Mouse (Mus musculus): ENCODE results near the gene Nek2. TPM values are rescaled to one million over a fixed set of nuclear protein-coding genes. Genes with fewer than 3 reads are reported as not detected.

The Nek2 gene
- polyA plus RNA-seq, 2 experiments from 2014 or later: 0.23 to 3.3 TPM

DNA sequence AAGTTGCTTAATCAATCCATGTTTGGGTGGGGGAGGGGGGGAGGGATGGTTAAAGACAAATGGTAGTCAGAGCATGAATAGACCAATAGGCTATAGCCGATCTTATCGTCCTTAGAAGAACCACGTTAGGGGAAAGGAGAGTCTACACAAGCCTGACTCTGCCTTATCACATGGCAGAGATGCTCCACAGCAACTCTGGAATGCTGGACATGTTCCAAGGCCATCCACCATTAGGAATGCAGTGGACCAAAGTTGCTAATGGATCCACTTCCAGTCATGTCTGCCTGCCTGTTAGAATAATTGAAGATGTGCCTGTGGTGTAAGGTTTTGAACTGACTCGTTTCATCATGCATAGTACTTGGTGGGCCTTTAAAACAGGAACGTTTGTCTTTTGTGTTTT, 40.0 kb downstream of the Nek2 start:
- ATAC-seq: no peak

DNA sequence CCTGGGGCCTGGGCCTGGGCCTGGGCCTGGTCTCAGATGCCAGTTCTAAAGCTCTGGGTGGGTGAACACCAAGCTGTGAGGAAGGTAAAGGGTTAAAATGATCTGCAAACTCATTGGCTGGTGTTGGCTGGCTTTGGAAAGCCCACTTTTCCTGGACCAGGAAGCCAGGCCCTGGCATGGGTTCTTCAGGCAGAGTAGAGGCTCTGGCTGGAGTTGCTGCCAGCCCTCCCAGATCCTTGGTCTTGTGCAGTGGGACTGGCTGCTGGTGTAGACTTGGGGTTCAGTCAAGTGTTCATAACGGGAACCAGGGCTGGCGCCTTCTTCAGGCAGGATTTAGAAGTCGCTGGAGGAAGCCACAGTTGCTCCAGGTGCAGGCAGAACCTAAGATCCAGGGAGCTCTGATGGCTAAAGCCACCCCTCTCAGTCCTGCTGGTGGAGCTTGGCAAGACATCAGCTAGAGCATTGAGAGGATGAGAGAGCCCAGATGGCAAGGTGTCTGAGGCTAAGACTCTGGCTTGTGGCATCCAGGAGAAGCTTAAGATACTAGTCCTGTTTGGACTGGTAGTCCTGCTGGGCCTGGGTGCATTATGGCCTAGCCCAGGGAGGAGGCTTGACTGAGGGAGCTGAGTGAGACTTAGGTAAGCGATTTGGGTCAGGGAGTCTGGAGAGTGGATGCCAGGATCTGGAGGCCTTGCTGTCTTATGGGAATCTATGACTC, 42.7 kb downstream of the Nek2 start:
- ATAC-seq: no peak

DNA sequence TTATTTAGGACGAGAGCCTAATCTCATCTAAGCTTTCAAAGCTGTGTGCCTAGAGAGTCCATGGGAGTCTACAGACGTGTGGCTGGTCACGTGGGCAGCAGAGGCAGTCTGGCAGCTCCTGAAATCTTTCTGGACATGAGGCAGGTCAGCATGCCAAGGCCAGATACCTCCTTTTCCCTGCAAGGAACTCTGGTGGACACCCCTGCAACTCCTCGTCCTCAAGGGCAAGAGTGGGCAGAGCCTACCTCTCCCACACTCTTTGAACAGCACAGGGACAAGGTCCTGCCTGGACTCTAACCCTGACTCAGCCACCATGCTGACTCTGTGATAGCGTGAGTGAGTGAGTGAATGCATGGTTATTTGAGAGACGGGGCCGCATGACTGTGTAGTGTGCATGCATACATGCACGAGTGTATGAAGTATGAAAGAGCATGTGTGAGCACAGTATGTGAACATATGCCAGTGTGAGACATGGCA, 43.3 kb downstream of the Nek2 start:
- no peak for ATAC-seq

DNA sequence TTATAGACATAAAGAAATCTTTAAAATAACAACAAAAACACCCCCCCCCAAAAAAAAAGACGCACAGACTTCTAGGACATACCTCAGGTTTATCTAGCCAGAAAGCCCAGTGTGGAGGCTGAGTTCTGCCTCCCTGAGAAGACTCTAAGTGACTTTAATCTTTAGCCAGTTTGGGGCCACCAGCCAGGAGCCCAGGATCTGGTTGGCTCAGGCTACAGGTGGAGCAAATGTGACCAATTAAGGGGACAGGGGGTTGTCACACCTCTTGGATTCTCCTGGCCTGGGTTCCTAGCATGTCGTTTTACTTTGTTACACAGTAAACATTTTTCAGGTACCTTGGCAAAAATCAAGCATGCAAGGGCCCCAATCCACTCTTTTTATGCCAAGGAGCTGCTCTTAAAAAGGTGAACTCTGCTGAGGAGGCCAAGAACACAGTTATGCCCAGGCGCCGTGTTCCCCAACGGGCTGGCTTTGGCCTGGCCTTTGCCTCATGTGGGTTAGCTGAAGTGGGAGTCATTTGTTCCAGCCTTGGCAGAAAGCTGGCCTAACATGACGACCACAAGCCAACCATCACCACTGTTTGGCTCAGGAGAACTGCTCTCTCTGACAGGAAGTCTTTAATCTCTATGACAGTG, 50.9 kb downstream of the Nek2 start:
- ATAC-seq: no peak

DNA sequence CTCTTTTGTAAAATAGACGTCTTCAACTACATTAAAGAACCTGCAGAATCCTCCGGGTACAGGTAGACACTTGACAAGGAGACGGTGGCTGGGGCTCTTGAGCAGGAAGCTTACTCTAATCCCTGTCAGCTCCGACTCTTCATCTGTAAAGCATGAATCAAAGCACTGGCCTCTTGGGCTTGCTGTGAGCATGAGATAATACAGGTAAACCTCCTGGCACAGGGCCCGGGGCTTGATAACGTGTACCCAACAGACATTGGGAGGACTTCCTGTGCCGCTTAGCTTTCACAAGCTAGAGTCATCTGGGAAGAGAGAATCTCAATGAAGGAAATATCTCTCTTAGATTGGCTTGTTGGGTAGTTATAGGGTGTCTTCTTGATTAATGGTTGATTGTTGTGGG, 53.8 kb downstream of the Nek2 start:
- ATAC-seq: no peak

DNA sequence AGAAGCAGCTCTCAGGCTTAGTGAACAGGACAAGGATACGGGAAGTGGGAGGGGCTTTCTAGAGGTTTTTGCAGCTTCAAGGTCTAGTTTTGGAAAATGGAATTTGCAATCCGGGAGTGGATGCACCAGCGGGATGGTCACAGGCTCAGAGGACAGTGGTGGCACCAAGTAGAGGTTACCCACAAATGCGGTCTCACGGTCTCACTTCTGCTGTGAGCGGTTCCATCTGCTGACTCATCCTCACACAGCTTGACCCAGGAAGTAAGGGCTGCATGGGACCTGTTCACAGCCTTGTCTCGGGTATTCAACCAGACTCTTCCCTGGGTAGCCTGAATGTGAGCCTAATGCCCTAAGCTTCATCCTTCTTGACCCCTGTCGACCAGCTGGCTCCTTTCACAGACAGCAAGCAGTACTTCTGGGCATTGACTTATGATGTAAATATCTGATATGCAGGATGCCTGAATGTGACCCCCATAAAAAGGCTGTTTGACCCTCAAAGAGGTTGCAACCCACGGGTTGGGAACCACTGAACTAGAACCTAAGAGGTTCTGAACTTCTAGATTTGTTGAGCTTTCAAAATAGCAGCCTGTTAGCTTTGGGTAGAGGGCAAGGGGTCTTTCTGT, 54.5 kb downstream of the Nek2 start:
- ATAC-seq: no peak

DNA sequence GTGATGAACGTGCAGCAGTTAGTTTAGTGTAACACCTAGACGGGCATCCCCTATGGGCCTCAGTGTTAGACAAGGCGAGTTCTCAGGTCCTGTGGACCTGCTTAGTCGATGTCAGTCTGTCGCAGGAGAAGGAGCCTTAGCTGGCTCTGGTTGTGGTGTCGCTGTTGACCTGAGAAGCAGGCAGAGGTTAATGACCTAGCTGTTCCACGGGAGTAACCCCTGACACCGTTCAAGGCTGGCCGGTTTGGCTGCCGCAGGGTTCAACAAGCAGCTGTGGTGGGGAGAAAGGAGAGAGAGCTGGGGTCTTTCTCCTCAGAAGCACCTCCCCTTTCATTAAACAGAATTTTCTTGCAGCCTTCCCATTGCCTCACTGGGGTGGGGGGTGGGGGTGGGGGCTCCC, 56.4 kb downstream of the Nek2 start:
- no peak for ATAC-seq

DNA sequence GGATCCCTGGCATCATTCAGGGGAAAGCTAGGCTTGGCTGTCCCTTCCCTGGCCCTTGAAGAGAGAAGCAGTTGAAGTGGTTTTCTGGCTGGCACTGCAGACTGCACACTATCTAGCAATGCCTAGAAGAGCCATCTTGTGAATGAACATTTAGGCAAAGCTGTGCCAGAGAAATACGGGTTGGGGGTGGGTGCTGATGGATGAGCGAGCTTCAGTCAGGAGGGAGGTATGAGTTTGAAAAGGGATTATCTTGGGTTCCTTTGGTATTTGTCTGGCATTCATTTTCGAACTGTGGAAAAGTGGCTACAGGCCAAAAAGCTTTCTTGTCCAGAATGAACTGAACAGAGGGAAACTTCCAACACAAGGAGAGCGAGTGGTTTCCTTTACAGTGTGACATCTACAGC, 57.3 kb downstream of the Nek2 start:
- ATAC-seq: no peak

DNA sequence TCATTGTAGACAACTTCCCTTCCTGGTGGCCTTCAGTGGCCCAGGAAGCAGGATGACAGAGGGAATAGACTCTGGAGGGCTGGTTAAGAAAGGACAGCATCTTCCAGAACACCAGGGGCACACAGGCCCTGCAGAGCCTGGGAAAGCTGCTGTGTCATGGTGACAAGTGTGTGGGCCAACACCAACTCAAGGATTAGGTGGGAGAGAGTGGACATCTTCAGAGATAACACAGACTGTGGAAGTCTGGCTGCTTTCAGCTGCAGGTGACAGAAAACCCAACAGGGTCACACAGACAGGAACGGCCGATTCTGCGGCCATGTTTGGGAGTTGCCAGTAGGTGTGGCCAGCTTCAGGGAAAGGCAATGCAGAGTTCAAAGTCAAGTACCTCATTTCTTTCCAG, 59.0 kb downstream of the Nek2 start:
- ATAC-seq: no peak

DNA sequence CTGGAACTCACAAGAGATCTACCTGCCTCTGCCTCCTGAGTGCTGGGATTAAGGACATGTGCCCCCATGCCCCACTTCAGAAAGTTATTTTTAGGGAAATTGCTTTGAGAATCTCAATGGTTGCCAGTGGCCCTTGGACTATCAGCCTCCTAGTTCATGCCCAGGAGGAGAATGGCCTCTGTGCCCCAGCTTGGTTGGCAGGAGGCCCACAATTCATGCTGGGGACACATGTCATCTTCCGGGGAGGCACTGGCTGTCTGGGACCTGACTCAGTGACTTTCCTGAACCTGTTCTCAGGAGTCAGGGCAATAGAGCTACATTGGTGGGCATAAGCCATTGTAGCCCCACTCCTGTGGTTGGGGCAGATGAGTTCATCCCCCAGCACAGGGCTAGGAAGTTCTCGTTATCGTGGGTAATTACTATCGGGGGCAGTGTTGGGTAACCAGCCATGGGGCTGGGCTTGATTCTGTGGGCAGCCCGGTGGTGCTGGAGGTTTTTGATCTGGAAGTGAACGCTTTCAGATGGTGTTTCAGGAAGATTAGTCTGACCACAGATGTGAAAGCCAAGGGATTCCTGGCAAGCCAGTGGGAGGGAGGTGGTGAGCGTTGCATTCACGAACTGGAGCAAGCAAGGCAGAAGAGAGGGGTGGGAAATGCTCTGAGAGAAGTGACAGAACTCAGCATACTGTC, 59.8 kb downstream of the Nek2 start:
- no peak for ATAC-seq

DNA sequence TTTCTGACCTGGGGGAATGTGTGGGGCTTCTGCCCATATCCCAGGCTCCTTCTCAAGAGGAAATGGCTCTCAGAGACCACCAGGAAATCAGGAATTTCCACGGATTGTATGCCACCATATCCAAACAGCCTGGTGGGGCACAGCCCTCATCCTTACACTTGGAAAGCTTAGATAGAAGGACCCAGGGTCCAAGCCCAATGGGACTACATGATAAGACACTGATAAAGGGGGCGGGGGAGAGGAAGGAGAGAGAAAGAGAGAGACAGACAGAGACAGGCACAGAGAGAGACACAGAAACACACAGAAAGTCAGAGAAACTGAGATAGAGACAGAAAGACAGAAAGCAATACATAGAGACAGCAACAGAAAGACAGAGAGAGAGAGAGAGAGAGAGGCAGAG, 60.4 kb downstream of the Nek2 start:
- no peak for ATAC-seq

Other genes starting within 250 kb of the Nek2 start
- gene Dtl, start 245.9 kb upstream of the Nek2 start, polyA plus RNA-seq (2017; shearing (Covaris generic)): 1 to 10 TPM; 7.1 to 9.9 TPM
- 10 to 100 TPM; 36.7 to 50.6 TPM for gene Ints7, start 245.8 kb upstream of the Nek2 start, polyA plus RNA-seq (2017; shearing (Covaris generic))
- gene Lpgat1, start 103.6 kb upstream of the Nek2 start, polyA plus RNA-seq (2017; shearing (Covaris generic)): 1 to 10 TPM; 5.3 to 6.2 TPM
- 1 to 10 TPM; 1.4 to 1.8 TPM for gene Slc30a1, start 85.3 kb downstream of the Nek2 start, polyA plus RNA-seq (2017; shearing (Covaris generic))
- 1 to 10 TPM in 1 of 2 experiments, under 1 TPM in 1; 0.24 to 1.5 TPM for gene Rd3, start 155.9 kb downstream of the Nek2 start, polyA plus RNA-seq (2017; shearing (Covaris generic))